Mouse (Mus musculus) limb, embryonic 13.5 days (tissue): ENCODE results near the gene Mecom. TPM values are rescaled to one million over a fixed set of nuclear protein-coding genes. Genes with fewer than 3 reads are reported as not detected.

Source experiments
- ATAC-seq: fragments of 200-750 bp; cut with Nextera tagmentation; 2 replicates; pipeline ENCODE4 v1.8.0; 2017; ENCODE audit warnings: low read depth, moderate number of reproducible peaks, moderate TSS enrichment; ENCODE audit not compliant: low FRiP score
- H3K27ac ChIP-seq: fragments of 300-500 bp; sonication (generic); 2 replicates; pipeline ENCODE4 v1.5.1; 2015; ENCODE audit warnings: inconsistent platforms, mild to moderate bottlenecking, moderate library complexity
- H3K27me3 ChIP-seq: fragments of 300-500 bp; sonication (generic); 2 replicates; pipeline ENCODE4 v1.6.1; 2015; ENCODE audit warnings: mild to moderate bottlenecking, inconsistent platforms
- H3K36me3 ChIP-seq: fragments of 300-500 bp; sonication (generic); 2 replicates; pipeline ENCODE4 v1.6.1; 2015; ENCODE audit warnings: inconsistent platforms, mild to moderate bottlenecking, moderate library complexity
- H3K4me1 ChIP-seq: fragments of 300-500 bp; sonication (generic); 2 replicates; pipeline ENCODE4 v1.6.1; 2015; ENCODE audit warnings: inconsistent platforms
- H3K4me2 ChIP-seq: fragments of 300-500 bp; sonication (generic); replicated peaks from 2 replicates; pipeline ENCODE4 v1.6.1; 2015; ENCODE audit warnings: inconsistent platforms, mild to moderate bottlenecking, moderate library complexity
- H3K4me3 ChIP-seq: fragments of 300-500 bp; sonication (generic); 2 replicates; pipeline ENCODE4 v1.5.1; 2015; ENCODE audit warnings: moderate library complexity, mild to moderate bottlenecking, inconsistent platforms
- H3K9ac ChIP-seq: fragments of 300-500 bp; sonication (generic); 2 replicates; pipeline ENCODE4 v1.6.1; 2015; ENCODE audit warnings: mild to moderate bottlenecking, inconsistent platforms
- H3K9me3 ChIP-seq: fragments of 300-500 bp; sonication (generic); 2 replicates; pipeline ENCODE4 v1.6.1; 2016; ENCODE audit warnings: inconsistent platforms
- WGBS: fragments of 180-500 bp; shearing (Covaris S2); methylation state at CpG from one replicate; pipeline ENCODE4 v1.1.7; 2015; 5-methylcytosine and 5-hydroxymethylcytosine counted together
- polyA plus RNA-seq: library from polyadenylated mRNA; unstranded; fragments of >200 nt; fragmentation: Nextera tagmentation; extraction: Ambion mirVana; gene quantifications from 2 replicates; pipeline ENCODE4 v1.2.1, GENCODE M21; 2015

Mecom gene
- polyA plus RNA-seq, 1 experiment from 2014 or later: 90.7 TPM

- peaks cover 3% of the 10 kb centered on the region; the same call in 1 of the 2 replicates for H3K9me3 ChIP-seq
- H3K9ac ChIP-seq: no peak overlapping the region
- no peak overlapping the region for H3K4me3 ChIP-seq
- 22% methylated on average over 5 of the region's 5 CpGs for whole genome bisulfite sequencing
- no peak overlapping the region for H3K4me2 ChIP-seq
- peaks cover 46% of the 10 kb centered on the region for H3K4me1 ChIP-seq
- H3K27me3 ChIP-seq: no peaks in the 10 kb centered on the region
- no peak for ATAC-seq
- peak overlapping the region; percentile 73; the same call in 1 of the 2 replicates for H3K27ac ChIP-seq
- peaks cover 15% of the 10 kb centered on the region for H3K36me3 ChIP-seq
Measured at GRCm38 (mm10) chr3:30420899-30421298, 126.9 kb downstream of the Mecom start.

GRCm38 (mm10) chr3:30414173-30414572 is 133.6 kb downstream of the Mecom start:
- Histone ChIP-seq H3K27me3 (no peaks in the 10 kb centered on the region), H3K9ac (no peak overlapping the region), H3K9me3 (no peaks in the 10 kb centered on the region), H3K36me3 (no peaks in the 10 kb centered on the region), H3K4me2 (no peak overlapping the region), H3K4me3 (no peak overlapping the region), H3K27ac (no peak overlapping the region), H3K4me1 (peaks cover 63% of the 10 kb centered on the region)
- no peak for ATAC-seq
- WGBS: 88% methylated on average over 6 of the region's 6 CpGs

- Histone ChIP-seq H3K9me3 (no peaks in the 10 kb centered on the region), H3K4me1 (peaks cover 30% of the 10 kb centered on the region), H3K27me3 (no peaks in the 10 kb centered on the region), H3K27ac (no peak overlapping the region), H3K9ac (no peak overlapping the region), H3K4me3 (no peak overlapping the region), H3K36me3 (no peaks in the 10 kb centered on the region), H3K4me2 (no peak overlapping the region)
- WGBS: 46% methylated on average over 4 of the region's 4 CpGs
- no peak for ATAC-seq
Measured at GRCm38 (mm10) chr3:30410778-30411177, 137.0 kb downstream of the Mecom start.

GRCm38 (mm10) chr3:30404821-30405220 is 143.0 kb downstream of the Mecom start:
- Histone ChIP-seq H3K4me3 (no peak overlapping the region), H3K27ac (no peak overlapping the region), H3K9me3 (no peaks in the 10 kb centered on the region), H3K36me3 (no peaks in the 10 kb centered on the region), H3K27me3 (no peaks in the 10 kb centered on the region), H3K4me1 (peaks cover 2% of the 10 kb centered on the region; the same call in 1 of the 2 replicates), H3K9ac (no peak overlapping the region), H3K4me2 (no peak overlapping the region)
- 87% methylated on average over 4 of the region's 4 CpGs for WGBS
- no peak for ATAC-seq

- Histone ChIP-seq H3K27ac (no peak overlapping the region), H3K4me2 (no peak overlapping the region), H3K4me1 (no peaks in the 10 kb centered on the region; the same call in 1 of the 2 replicates), H3K27me3 (no peaks in the 10 kb centered on the region), H3K36me3 (no peaks in the 10 kb centered on the region), H3K9ac (no peak overlapping the region), H3K4me3 (no peak overlapping the region), H3K9me3 (no peaks in the 10 kb centered on the region)
- no peak for ATAC-seq
- WGBS: 73% methylated on average over 7 of the region's 7 CpGs
Measured at GRCm38 (mm10) chr3:30398911-30399310, 148.9 kb downstream of the Mecom start.

- H3K4me2 ChIP-seq: no peak overlapping the region
- H3K27ac ChIP-seq: no peak overlapping the region
- ATAC-seq: no peak
- no peaks in the 10 kb centered on the region for H3K9me3 ChIP-seq
- H3K4me3 ChIP-seq: no peak overlapping the region
- no peaks in the 10 kb centered on the region for H3K27me3 ChIP-seq
- no peaks in the 10 kb centered on the region for H3K36me3 ChIP-seq
- WGBS: 76% methylated on average over 4 of the region's 4 CpGs
- H3K9ac ChIP-seq: no peak overlapping the region
- peaks cover 31% of the 10 kb centered on the region for H3K4me1 ChIP-seq
Measured at GRCm38 (mm10) chr3:30394911-30395310, 152.9 kb downstream of the Mecom start.

- Histone ChIP-seq H3K4me1 (peaks cover 32% of the 10 kb centered on the region), H3K4me2 (no peak overlapping the region), H3K36me3 (no peaks in the 10 kb centered on the region), H3K9ac (no peak overlapping the region), H3K9me3 (no peaks in the 10 kb centered on the region), H3K27me3 (no peaks in the 10 kb centered on the region), H3K4me3 (no peak overlapping the region), H3K27ac (no peak overlapping the region)
- 66% methylated on average over 4 of the region's 4 CpGs for WGBS
- no peak for ATAC-seq
Measured at GRCm38 (mm10) chr3:30392662-30393061, 155.1 kb downstream of the Mecom start.

GRCm38 (mm10) chr3:30392218-30392617 is 155.6 kb downstream of the Mecom start:
- no peak overlapping the region for H3K4me2 ChIP-seq
- H3K9ac ChIP-seq: no peak overlapping the region
- no peaks in the 10 kb centered on the region for H3K9me3 ChIP-seq
- H3K4me3 ChIP-seq: no peak overlapping the region
- no peaks in the 10 kb centered on the region for H3K27me3 ChIP-seq
- H3K27ac ChIP-seq: no peak overlapping the region
- peaks cover 32% of the 10 kb centered on the region for H3K4me1 ChIP-seq
- 23% methylated on average over 4 of the region's 4 CpGs for WGBS
- H3K36me3 ChIP-seq: no peaks in the 10 kb centered on the region
- 0 out of 2 replicates have a peak, but pooled peaks have one; percentile 34 for ATAC-seq

- H3K27me3 ChIP-seq: no peaks in the 10 kb centered on the region
- no peak for ATAC-seq
- WGBS: 82% methylated on average over 5 of the region's 5 CpGs
Measured at GRCm38 (mm10) chr3:30390346-30390745, 157.5 kb downstream of the Mecom start.

GRCm38 (mm10) chr3:30380273-30380672 is 167.5 kb downstream of the Mecom start:
- 61% methylated on average over 4 of the region's 4 CpGs for WGBS
- no peak overlapping the region for H3K27ac ChIP-seq
- H3K4me3 ChIP-seq: no peak overlapping the region
- no peaks in the 10 kb centered on the region for H3K36me3 ChIP-seq
- no peak overlapping the region for H3K4me2 ChIP-seq
- H3K9me3 ChIP-seq: no peaks in the 10 kb centered on the region
- no peak overlapping the region for H3K9ac ChIP-seq
- H3K27me3 ChIP-seq: no peaks in the 10 kb centered on the region
- 0 out of 2 replicates have a peak, but pooled peaks cover 15% of the 10 kb centered on the region for H3K4me1 ChIP-seq
- no peak for ATAC-seq

More at GRCm38 (mm10) chr3:30390346-30390745, 157.5 kb downstream of the Mecom start:
- no peak overlapping the region for H3K4me3 ChIP-seq
- H3K36me3 ChIP-seq: no peaks in the 10 kb centered on the region
- no peak overlapping the region for H3K4me2 ChIP-seq
- H3K9me3 ChIP-seq: no peaks in the 10 kb centered on the region
- H3K27ac ChIP-seq: no peak overlapping the region
- H3K9ac ChIP-seq: no peak overlapping the region
- H3K4me1 ChIP-seq: peaks cover 32% of the 10 kb centered on the region

- no peak for ATAC-seq
- Histone ChIP-seq H3K27me3 (no peaks in the 10 kb centered on the region), H3K4me3 (no peak overlapping the region), H3K4me2 (no peak overlapping the region), H3K9me3 (no peaks in the 10 kb centered on the region), H3K4me1 (0 out of 2 replicates have a peak, but pooled peaks cover 15% of the 10 kb centered on the region), H3K36me3 (no peaks in the 10 kb centered on the region), H3K27ac (no peak overlapping the region), H3K9ac (no peak overlapping the region)
- WGBS: 48% methylated on average over 6 of the region's 6 CpGs
Measured at GRCm38 (mm10) chr3:30379301-30379700, 168.5 kb downstream of the Mecom start.

GRCm38 (mm10) chr3:30371472-30371871 is 176.3 kb downstream of the Mecom start:
- 61% methylated on average over 7 of the region's 7 CpGs for WGBS
- Histone ChIP-seq H3K4me2 (peak overlapping the region; percentile 19; the same call in 1 of the 2 replicates), H3K9ac (no peak overlapping the region), H3K4me3 (no peak overlapping the region), H3K27me3 (no peaks in the 10 kb centered on the region), H3K9me3 (no peaks in the 10 kb centered on the region), H3K4me1 (peaks cover 34% of the 10 kb centered on the region), H3K27ac (no peak overlapping the region), H3K36me3 (no peaks in the 10 kb centered on the region)
- peak; percentile 24; the same call in 1 of the 2 replicates for ATAC-seq

GRCm38 (mm10) chr3:30370860-30371455 is 176.8 kb downstream of the Mecom start:
- H3K4me3 ChIP-seq: no peak overlapping the region
- no peaks in the 10 kb centered on the region for H3K36me3 ChIP-seq
- 76% methylated on average over 16 of the region's 16 CpGs for WGBS
- ATAC-seq: no peak
- peak overlapping the region; percentile 19; the same call in 1 of the 2 replicates for H3K4me2 ChIP-seq
- no peak overlapping the region for H3K27ac ChIP-seq
- no peaks in the 10 kb centered on the region for H3K27me3 ChIP-seq
- H3K9ac ChIP-seq: no peak overlapping the region
- H3K4me1 ChIP-seq: peaks cover 29% of the 10 kb centered on the region
- no peaks in the 10 kb centered on the region for H3K9me3 ChIP-seq
